In genomic region chr2:50518371-50519128, GRCm38 (mm10) we compare ENCODE assay signal across 11 mouse cellular contexts.
DNase-seq lines count a peak whose midpoint lies in the region; ATAC-seq and TF ChIP-seq lines count a peak whose summit lies in the region.
"Had no signal": no experiment of that assay in that cellular context is flagged by ENCODE, and none has a peak within 500 bp of the region (broad histone marks: within the 10 kb centered on the region; RNA-seq: fewer than 3 reads in every experiment).

No protein-coding gene starts in this region.

- TF ChIP-seq EP300 in liver, postnatal 0 days (IDR thresholded peaks at IDR 0.05; ENCODE audit: low read depth), result no peak

- H3K9me3 ChIP-seq in liver, postnatal 0 days (ENCODE audit: low read length), result no peaks in the 10 kb centered on the region
- no peaks in the 10 kb centered on the region for H3K9me3 ChIP-seq in liver, embryonic 12.5 days (replicated peaks)
- H3K9me3 ChIP-seq: embryonic facial prominence, embryonic 15.5 days had no signal

- H3K27me3 ChIP-seq in liver, postnatal 0 days (ENCODE audit: insufficient read depth, low read length), result no peaks in the 10 kb centered on the region
- H3K27me3 ChIP-seq in liver, embryonic 12.5 days (replicated peaks), result no peaks in the 10 kb centered on the region
- H3K27me3 ChIP-seq: embryonic facial prominence, embryonic 15.5 days had no signal

- TF ChIP-seq CTCF in liver, postnatal 0 days (IDR thresholded peaks at IDR 0.05; ENCODE audit: low read depth), result 0 out of 2 replicates have a peak, but pooled peaks have one; percentile 35

- H3K4me1 ChIP-seq in liver, postnatal 0 days (ENCODE audit: insufficient read depth), result no peaks in the 10 kb centered on the region
- no peaks in the 10 kb centered on the region for H3K4me1 ChIP-seq in liver, embryonic 12.5 days

- DNase-seq in embryo, embryonic 10 days (ENCODE audit: low spot score), result peak; percentile 12
- no peak for DNase-seq in embryo, embryonic 11 days
- DNase-seq in liver, postnatal 0 days, result no peak
- peak; percentile 2 to 8 for DNase-seq in kidney, postnatal 36 days
- peak; percentile 37 for DNase-seq in retina, embryonic 14.5 days (ENCODE audit: low spot score)
- no peak for DNase-seq in left cerebral cortex, adult 18-20 months (ENCODE audit: low spot score in 2 of 2)
- DNase-seq in embryo, embryonic 9.5 days (ENCODE audit: extremely low spot score), result no peak

- whole genome bisulfite sequencing in liver, postnatal 0 days (ENCODE audit: insufficient replicate concordance), result 43% methylated on average over 10 of the region's 10 CpGs
- 42% methylated on average over 10 of the region's 10 CpGs for WGBS in liver, embryonic 12.5 days (ENCODE audit: insufficient replicate concordance)

- no peak overlapping the region for H3K4me3 ChIP-seq in liver, postnatal 0 days (ENCODE audit: low read depth, low read length)
- no peak overlapping the region for H3K4me3 ChIP-seq in liver, embryonic 12.5 days
- H3K4me3 ChIP-seq: embryonic facial prominence, embryonic 15.5 days had no signal

- no peak overlapping the region for H3K27ac ChIP-seq in liver, postnatal 0 days (ENCODE audit: low read depth)
- H3K27ac ChIP-seq in liver, embryonic 12.5 days, result no peak overlapping the region
- H3K27ac ChIP-seq: embryonic facial prominence, embryonic 15.5 days; liver, embryonic 14.5 days had no signal

- peak; percentile 72 for ATAC-seq in liver, postnatal 0 days
- no peak for ATAC-seq in liver, embryonic 12.5 days
- ATAC-seq: activated CD4-positive, CD25-positive, alpha-beta regulatory T cell, adult 4 months had no signal

- H3K4me2 ChIP-seq in liver, postnatal 0 days (ENCODE audit: low read depth, low read length), result no peak overlapping the region
- H3K4me2 ChIP-seq in liver, embryonic 12.5 days, result no peak overlapping the region
- H3K4me2 ChIP-seq: embryonic facial prominence, embryonic 15.5 days had no signal

- no peak overlapping the region for H3K9ac ChIP-seq in liver, postnatal 0 days (replicated peaks)
- H3K9ac ChIP-seq in liver, embryonic 12.5 days, result no peak overlapping the region
- H3K9ac ChIP-seq: embryonic facial prominence, embryonic 15.5 days; liver, embryonic 14.5 days had no signal

- no peaks in the 10 kb centered on the region for H3K36me3 ChIP-seq in liver, postnatal 0 days (replicated peaks; ENCODE audit: insufficient read depth, low read length)
- H3K36me3 ChIP-seq in liver, embryonic 12.5 days, result no peaks in the 10 kb centered on the region
- H3K36me3 ChIP-seq: embryonic facial prominence, embryonic 15.5 days had no signal

Comparison
In these comparisons a context has a peak if more than half of its experiments do, and no peak if none do; other contexts are left out.
1. DNase-seq: peak in embryo, embryonic 10 days (single experiment), kidney, postnatal 36 days (2 of 2) and retina, embryonic 14.5 days (single experiment); none in embryo, embryonic 11 days (single experiment), liver, postnatal 0 days (single experiment), left cerebral cortex, adult 18-20 months (0 of 2) and embryo, embryonic 9.5 days (single experiment).